Mouse (Mus musculus) lung, embryonic 15.5 days (tissue): ENCODE results near the gene Dand5. TPM values are rescaled to one million over a fixed set of nuclear protein-coding genes. Genes with fewer than 3 reads are reported as not detected.

Experiments used
- ATAC-seq: fragments of 200-750 bp; cut with Nextera tagmentation; 2 replicates; pipeline ENCODE4 v1.8.0; 2017; ENCODE audit warnings: moderate number of reproducible peaks, borderline replicate concordance; ENCODE audit not compliant: low FRiP score, low TSS enrichment; ENCODE audit errors: extremely low read depth
- H3K27ac ChIP-seq: fragments of 300-500 bp; sonication (generic); 2 replicates; pipeline ENCODE4 v1.5.1; 2015; ENCODE audit warnings: moderate library complexity, mild to moderate bottlenecking, inconsistent platforms
- H3K27me3 ChIP-seq: fragments of 300-500 bp; sonication (generic); 2 replicates; pipeline ENCODE4 v1.6.1; 2015; ENCODE audit warnings: inconsistent platforms
- H3K36me3 ChIP-seq: fragments of 300-500 bp; sonication (generic); 2 replicates; pipeline ENCODE4 v1.6.1; 2015; ENCODE audit warnings: inconsistent platforms
- H3K4me1 ChIP-seq: fragments of 300-500 bp; sonication (generic); 2 replicates; pipeline ENCODE4 v1.6.1; 2015; ENCODE audit warnings: inconsistent platforms
- H3K4me2 ChIP-seq: fragments of 300-500 bp; sonication (generic); 2 replicates; pipeline ENCODE4 v1.6.1; 2015; ENCODE audit warnings: inconsistent platforms, mild to moderate bottlenecking, moderate library complexity
- H3K4me3 ChIP-seq: fragments of 300-500 bp; sonication (generic); 2 replicates; pipeline ENCODE4 v1.5.1; 2015; ENCODE audit warnings: mild to moderate bottlenecking, inconsistent platforms
- H3K9ac ChIP-seq: fragments of 300-500 bp; sonication (generic); 2 replicates; pipeline ENCODE4 v1.6.1; 2015; ENCODE audit warnings: inconsistent platforms
- H3K9me3 ChIP-seq: fragments of 300-500 bp; sonication (generic); 2 replicates; pipeline ENCODE4 v1.6.1; 2016; ENCODE audit warnings: inconsistent platforms
- WGBS: fragments of 180-500 bp; shearing (Covaris S2); methylation state at CpG from one replicate; pipeline ENCODE4 v1.1.7; 2015; 5-methylcytosine and 5-hydroxymethylcytosine counted together
- polyA plus RNA-seq: library from polyadenylated mRNA; unstranded; fragments of >200 nt; fragmentation: Nextera tagmentation; extraction: Ambion mirVana; gene quantifications from 2 replicates; pipeline ENCODE4 v1.2.1, GENCODE M21; 2015

Dand5 gene
- polyA plus RNA-seq, 1 experiment from 2014 or later: 6.0 TPM

DNA sequence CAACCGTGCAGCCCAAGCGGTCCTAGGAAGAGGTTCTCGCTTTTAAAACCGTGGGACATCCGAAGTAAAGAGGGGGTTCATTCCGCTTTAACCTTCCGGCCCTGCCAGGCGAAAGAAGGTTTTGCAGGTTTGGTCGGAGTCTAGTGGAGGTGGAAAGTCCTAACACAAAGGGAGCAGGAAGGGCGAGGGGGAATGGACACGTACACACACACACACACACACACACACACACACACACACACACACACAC, 37.2 kb downstream of the Dand5 start:
- no peak for ATAC-seq
- Histone ChIP-seq H3K4me1 (peaks cover 79% of the 10 kb centered on the region), H3K4me2 (peak overlapping the region; percentile 46), H3K4me3 (no peak overlapping the region), H3K36me3 (no peaks in the 10 kb centered on the region), H3K9me3 (no peaks in the 10 kb centered on the region), H3K27me3 (peaks cover 76% of the 10 kb centered on the region), H3K27ac (no peak overlapping the region), H3K9ac (no peak overlapping the region)
- 33% methylated on average over 11 of the region's 11 CpGs for WGBS

DNA sequence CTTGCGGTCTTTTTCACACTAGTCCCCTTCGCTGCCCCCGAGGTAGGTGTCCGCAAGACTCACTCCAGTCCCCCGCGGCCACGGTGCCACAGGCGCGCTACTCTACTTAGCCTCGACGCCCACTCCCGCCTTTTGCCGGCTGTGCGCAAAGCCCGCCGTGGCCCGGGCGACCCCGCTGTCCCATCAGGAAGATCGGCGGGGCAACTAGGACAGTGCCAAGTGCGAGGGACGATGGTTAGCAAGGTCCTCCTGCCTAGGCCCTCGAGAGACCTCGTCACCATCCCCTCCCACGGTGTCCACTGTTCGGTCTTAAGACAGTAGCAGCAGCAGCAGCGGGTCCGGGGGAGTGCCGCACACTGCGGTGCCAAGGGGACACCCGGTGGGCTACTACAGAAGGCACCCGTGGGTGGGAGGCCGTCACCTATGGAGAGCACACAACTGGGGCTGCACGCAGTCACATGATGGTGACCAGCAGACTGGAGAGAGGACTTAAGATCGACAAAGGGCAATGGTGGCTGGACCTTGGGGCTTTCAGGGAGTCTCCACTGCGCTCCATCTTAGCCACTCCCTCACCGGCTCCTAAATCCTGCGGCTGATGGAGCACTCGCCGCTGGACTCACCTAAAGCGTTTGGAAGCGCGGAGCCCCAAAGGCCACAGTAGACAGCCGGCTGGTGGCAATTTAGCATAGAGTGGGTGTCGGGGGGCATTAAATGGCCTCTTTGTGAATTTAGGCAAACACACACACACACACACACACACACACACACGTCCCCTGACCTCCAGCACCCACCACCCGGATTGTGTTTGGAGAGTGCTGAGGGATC, 37.7 kb downstream of the Dand5 start:
- Histone ChIP-seq H3K9ac (no peak overlapping the region), H3K27ac (no peak overlapping the region), H3K4me3 (peak overlapping the region; percentile 16; the same call in 1 of the 2 replicates), H3K36me3 (no peaks in the 10 kb centered on the region), H3K27me3 (peaks cover 76% of the 10 kb centered on the region), H3K9me3 (no peaks in the 10 kb centered on the region), H3K4me1 (peaks cover 79% of the 10 kb centered on the region), H3K4me2 (peak overlapping the region; percentile 46)
- ATAC-seq: no peak
- 18% methylated on average over 48 of the region's 48 CpGs for WGBS

DNA sequence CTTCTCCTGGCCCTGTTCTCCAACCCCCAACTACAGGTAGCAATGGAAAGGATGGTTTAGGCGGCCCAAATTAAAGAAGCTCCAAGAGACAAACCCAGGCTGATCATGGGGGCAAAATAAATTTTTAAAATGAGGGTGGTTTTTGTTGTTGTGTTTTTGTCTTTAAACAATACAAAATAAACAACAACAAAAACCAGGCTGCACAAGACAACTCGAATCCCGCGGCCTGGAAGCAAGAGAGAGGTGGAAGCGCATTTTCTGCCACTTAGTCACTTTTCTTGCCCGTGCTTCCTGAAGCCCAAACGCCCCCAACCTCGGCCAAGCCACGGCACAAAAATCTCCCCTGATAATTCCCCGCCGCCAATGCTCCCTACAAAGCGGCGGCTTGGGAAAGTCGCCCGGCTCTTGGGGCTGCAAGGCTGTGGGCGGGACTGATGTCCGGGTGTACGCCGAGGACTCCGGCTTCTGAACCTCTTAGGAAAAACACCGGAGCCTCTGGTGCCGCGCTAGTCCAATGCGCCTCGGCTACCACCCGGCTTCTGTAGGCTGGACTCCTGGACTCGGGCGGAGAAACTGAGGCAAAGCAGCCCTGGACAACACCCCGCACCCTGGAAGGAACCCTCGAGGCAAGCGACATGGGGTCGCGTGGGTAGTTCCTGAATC, 38.6 kb downstream of the Dand5 start:
- peak overlapping the region; percentile 16 for H3K4me3 ChIP-seq
- H3K4me1 ChIP-seq: peaks cover 79% of the 10 kb centered on the region
- WGBS: 15% methylated on average over 33 of the region's 33 CpGs

DNA sequence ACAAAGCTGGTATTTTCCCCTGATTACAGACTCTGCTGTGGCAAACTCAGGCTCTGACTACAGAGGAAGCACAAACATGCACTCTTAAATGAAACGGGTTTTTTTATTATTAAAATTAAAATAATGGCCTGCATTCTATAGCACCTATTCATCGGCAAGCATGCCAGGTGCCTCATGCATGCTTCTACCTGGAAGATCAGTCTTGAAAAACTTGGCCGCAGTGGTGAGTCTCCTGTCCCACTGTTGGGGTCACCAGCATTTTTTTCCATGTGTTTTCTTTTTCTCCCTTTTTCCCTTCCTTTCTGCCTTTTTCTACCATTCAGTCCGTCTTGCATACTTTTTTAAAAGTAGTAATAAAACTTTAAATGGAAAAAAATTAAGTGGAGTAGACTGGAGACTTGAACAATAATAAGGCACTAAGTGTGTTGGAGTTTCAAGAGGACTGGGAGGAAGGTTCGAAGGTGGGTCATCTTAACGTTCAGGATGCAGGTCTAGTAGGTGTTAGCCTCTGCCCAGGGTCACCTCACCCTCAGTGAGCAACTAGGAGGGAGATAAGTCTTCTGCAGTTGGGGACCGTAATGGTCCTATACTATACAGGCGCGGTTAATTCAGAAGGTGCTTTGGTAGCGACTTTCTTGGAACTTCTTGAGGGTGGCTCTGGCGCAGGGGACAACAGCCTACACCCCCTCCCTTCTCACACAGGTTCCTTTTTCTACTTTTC, 39.3 kb downstream of the Dand5 start:
- Histone ChIP-seq H3K9ac (no peak overlapping the region), H3K27me3 (peaks cover 82% of the 10 kb centered on the region), H3K4me1 (peaks cover 79% of the 10 kb centered on the region), H3K4me3 (no peak overlapping the region), H3K9me3 (no peaks in the 10 kb centered on the region), H3K27ac (no peak overlapping the region), H3K4me2 (no peak overlapping the region), H3K36me3 (no peaks in the 10 kb centered on the region)
- ATAC-seq: no peak
- WGBS: 42% methylated on average over 11 of the region's 11 CpGs

More for the DNA sequence above, 38.6 kb downstream of the Dand5 start:
- Histone ChIP-seq H3K36me3 (no peaks in the 10 kb centered on the region), H3K9me3 (no peaks in the 10 kb centered on the region), H3K27me3 (peaks cover 79% of the 10 kb centered on the region), H3K9ac (no peak overlapping the region), H3K27ac (no peak overlapping the region), H3K4me2 (peak overlapping the region; percentile 46)
- ATAC-seq: no peak

DNA sequence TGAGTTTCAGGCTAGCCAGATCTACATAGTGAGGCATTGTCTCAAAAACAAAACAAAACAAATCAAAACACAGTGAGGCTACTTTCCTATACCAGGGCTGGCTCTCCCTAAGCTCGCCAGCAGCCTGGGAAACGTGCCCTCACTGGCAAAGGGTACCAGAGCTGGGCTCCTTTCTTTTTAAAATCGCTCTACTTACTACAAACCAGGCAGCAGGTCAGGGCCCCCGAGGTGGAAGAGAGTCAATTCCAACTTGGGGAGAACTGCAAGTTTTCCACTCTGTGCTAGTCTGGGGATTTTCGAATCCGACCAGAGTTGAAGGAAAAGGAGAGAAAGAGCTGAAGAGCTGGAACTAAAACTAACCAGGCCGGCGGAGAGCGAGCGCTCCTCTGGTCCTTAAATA, 39.9 kb downstream of the Dand5 start:
- Histone ChIP-seq H3K9me3 (no peaks in the 10 kb centered on the region), H3K4me1 (peaks cover 75% of the 10 kb centered on the region)
- ATAC-seq: no peak

DNA sequence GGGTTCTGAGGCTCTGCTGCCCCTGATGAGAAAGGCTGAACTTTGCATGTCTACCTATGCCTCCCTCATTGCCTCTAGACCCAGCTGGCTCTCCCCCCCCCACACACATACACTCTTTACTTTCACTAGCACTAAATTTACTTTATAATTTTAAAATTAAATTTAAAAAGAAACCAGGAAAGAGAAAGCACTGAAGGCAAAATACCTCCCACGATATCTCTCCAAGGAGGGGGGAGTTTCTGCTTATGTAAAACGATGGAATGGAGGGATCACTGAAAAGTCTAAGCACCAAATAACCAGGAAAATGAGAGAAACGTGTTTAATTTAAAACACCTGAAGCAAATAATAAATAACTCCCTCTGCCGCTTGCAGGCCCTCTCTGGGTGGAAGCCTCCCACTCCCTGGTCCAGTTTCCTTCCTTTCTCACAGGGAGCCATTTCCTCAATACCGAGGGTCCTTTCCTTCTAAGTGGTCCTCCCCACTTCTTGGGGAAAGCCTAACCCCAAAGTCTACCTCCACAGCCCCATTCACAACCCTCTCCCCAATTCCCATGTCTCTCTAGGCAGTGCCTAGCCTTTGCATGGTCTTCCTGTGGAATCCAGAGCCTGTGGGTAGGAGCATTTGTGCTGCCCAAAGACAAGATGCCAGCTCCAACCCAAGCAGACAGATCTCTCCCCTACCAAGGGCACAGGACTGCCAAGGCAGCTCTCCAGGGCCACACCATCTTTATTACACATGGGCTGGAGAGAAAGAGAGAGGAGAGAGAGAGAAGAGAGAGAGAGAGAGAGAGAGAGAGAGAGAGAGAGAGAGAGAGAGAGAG, 40.7 kb downstream of the Dand5 start:
- Histone ChIP-seq H3K4me1 (peaks cover 70% of the 10 kb centered on the region), H3K27ac (no peak overlapping the region), H3K27me3 (peaks cover 72% of the 10 kb centered on the region), H3K4me2 (no peak overlapping the region), H3K4me3 (no peak overlapping the region), H3K36me3 (no peaks in the 10 kb centered on the region), H3K9ac (no peak overlapping the region), H3K9me3 (no peaks in the 10 kb centered on the region)
- no peak for ATAC-seq
- 52% methylated on average over 5 of the region's 5 CpGs for WGBS

More for the DNA sequence above, 39.9 kb downstream of the Dand5 start:
- Histone ChIP-seq H3K4me3 (no peak overlapping the region), H3K27ac (no peak overlapping the region), H3K36me3 (no peaks in the 10 kb centered on the region), H3K27me3 (peaks cover 80% of the 10 kb centered on the region), H3K4me2 (no peak overlapping the region), H3K9ac (no peak overlapping the region)
- 52% methylated on average over 10 of the region's 10 CpGs for WGBS

DNA sequence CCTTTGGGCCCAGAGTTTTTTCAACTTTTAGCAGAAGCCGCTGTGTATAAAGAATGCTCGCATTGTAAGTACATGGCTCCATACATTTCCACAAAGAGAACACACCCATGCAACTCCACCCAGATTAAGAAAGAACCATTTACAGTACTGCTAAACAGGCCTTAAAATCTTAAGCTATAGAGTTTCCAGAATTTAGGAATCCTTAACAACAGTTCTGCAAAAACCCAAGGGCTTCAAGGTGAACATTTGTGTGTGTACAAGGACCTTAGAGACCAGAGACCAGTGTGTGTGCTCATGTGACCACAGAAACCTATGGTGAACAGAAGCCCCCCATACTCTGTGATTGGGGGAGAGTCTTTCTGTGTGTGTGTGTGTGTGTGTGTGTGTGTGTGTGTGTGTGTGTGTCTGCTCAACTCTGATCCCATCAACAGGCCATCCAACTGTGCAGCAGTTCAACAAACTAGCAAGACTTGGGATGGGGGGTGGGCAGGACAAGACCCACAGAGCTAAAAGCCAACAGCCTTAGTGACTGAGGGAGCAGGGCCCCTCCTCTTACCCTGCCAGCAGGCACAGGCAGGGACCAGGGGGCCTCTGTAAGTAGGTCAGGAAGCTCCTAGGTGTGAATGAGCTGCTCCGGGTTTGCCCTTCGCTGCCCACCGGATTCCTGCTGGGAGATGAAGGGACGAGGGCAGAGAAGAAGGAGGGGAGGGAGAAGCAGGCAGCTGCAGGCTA, 41.5 kb downstream of the Dand5 start:
- H3K27ac ChIP-seq: no peak overlapping the region
- no peak overlapping the region for H3K4me3 ChIP-seq
- no peak overlapping the region for H3K9ac ChIP-seq
- WGBS: 50% methylated on average over 6 of the region's 6 CpGs
- no peak overlapping the region for H3K4me2 ChIP-seq
- H3K36me3 ChIP-seq: no peaks in the 10 kb centered on the region
- peaks cover 70% of the 10 kb centered on the region for H3K27me3 ChIP-seq
- H3K4me1 ChIP-seq: peaks cover 70% of the 10 kb centered on the region
- no peak for ATAC-seq
- H3K9me3 ChIP-seq: no peaks in the 10 kb centered on the region

DNA sequence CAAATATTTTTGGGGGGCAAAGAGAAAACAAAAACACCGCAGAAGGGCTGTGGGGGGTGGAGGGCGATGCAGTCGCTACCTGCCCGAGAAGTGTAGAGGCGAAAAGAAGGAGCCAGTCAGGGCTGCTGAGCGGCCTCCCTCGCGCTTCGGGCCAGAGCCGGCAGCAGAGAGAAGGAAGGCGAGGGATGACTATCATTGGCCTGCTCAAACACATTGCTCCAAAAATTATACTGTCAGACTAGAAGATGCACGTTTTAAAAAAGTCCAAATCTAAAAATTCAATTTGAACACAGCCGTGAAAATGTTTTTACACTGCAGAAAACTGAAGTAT, 42.4 kb downstream of the Dand5 start:
- Histone ChIP-seq H3K9ac (no peak overlapping the region), H3K36me3 (no peaks in the 10 kb centered on the region), H3K27me3 (peaks cover 69% of the 10 kb centered on the region), H3K4me1 (peaks cover 70% of the 10 kb centered on the region), H3K4me3 (no peak overlapping the region), H3K27ac (no peak overlapping the region), H3K4me2 (no peak overlapping the region), H3K9me3 (no peaks in the 10 kb centered on the region)
- no peak for ATAC-seq
- WGBS: 46% methylated on average over 13 of the region's 13 CpGs

DNA sequence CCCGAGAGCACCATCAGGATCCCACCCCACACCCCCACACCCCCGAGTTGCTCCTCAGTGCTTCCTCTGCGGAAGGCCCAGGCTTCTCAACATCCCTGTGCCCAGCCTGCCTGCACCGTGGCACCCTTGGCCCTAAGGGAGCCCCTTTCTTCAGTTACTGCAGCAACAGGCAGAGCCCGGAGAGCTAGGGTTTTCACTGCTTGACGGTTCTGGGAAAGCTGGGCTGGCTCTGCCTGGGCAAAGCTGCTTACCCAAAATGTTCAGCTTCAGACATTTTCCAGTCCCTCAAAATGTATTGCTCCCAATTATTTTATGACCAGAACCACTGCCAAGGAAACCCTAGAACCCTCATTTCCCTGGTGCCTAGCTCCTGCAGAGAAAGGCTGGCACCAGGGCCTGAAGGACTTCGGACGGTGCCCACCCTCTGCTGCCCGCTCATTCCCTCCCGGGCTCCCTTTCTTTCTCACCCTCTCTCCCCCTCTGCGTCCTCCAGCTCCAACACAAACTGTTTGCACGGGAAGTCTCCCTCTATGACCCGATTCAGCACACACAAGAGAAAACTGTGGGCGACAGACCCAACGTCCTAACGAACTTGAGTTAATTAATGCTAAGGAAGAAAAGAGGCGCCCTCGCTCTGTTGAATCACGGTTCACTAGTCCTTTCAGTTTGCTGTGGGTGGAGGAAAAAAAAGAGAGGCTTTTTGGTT, 43.0 kb downstream of the Dand5 start:
- Histone ChIP-seq H3K27me3 (peaks cover 64% of the 10 kb centered on the region), H3K9ac (no peak overlapping the region), H3K36me3 (no peaks in the 10 kb centered on the region), H3K9me3 (no peaks in the 10 kb centered on the region), H3K4me3 (no peak overlapping the region), H3K4me2 (no peak overlapping the region), H3K4me1 (peaks cover 69% of the 10 kb centered on the region), H3K27ac (no peak overlapping the region)
- no peak for ATAC-seq
- WGBS: 32% methylated on average over 19 of the region's 19 CpGs

DNA sequence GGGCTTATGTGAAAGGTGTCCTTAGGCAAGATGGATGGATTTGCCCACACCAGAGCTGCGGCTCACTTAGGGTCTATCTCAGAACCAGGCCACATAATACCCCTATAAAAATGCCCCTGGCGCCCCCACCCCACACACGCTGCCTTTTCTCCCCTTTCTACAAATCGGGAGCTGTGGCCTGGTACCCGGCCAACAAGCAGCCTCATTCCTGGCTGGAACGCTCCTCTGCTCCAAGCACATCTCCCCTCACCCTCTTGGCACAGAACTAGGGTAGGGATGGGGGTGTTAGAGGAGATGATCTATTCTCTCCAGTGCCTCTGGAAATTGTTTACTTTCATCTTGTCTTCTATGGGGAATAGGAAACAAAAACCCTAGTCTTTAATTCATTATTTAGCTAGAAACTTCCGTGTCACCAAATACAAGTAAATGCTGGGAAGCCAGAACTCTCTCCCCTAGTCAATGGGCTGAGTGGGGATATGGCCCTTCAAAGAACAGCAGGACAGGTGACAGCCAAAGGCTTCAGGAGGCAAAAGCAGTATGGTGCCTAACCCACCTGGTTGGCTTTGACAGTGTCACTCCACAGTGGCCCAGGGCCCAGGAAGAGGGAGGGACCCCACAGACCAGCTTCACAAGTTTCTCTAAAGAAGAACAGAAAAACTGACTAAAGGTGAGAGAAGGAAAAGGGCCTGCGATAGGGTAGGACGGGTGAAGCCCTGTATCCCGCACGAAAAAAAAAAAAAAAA, 43.8 kb downstream of the Dand5 start:
- Histone ChIP-seq H3K27ac (no peak overlapping the region; the same call in 1 of the 2 replicates), H3K9me3 (no peaks in the 10 kb centered on the region), H3K4me1 (peaks cover 66% of the 10 kb centered on the region), H3K9ac (no peak overlapping the region), H3K4me3 (no peak overlapping the region), H3K36me3 (no peaks in the 10 kb centered on the region), H3K27me3 (peaks cover 56% of the 10 kb centered on the region), H3K4me2 (peak overlapping the region; percentile 15; the same call in 1 of the 2 replicates)
- WGBS: 23% methylated on average over 11 of the region's 11 CpGs
- no peak for ATAC-seq
